Mouse (Mus musculus) hindbrain, postnatal 0 days (tissue): ENCODE measurements around the gene Ubqln1. TPM values are rescaled to one million over a fixed set of nuclear protein-coding genes. Genes with fewer than 3 reads are reported as not detected.

Source experiments
- ATAC-seq: fragments of 200-750 bp; cut with Nextera tagmentation; 2 replicates; pipeline ENCODE4 v1.8.0; 2017; ENCODE audit warnings: mild to moderate bottlenecking, moderate TSS enrichment, moderate library complexity
- DNase-seq: peaks from one replicate; pipeline ENCODE4 v3.0.0-alpha.2; 2015; ENCODE audit warnings: low spot score
- H3K27ac ChIP-seq: fragments of 300-500 bp; sonication (generic); 2 replicates; pipeline ENCODE4 v1.5.1; 2014; ENCODE audit warnings: mild to moderate bottlenecking
- H3K27me3 ChIP-seq: fragments of 300-500 bp; sonication (generic); 2 replicates; pipeline ENCODE4 v1.6.1; 2014; ENCODE audit warnings: low read length, mixed read lengths; ENCODE audit not compliant: insufficient read depth
- H3K36me3 ChIP-seq: fragments of 300-500 bp; sonication (generic); 2 replicates; pipeline ENCODE4 v1.6.1; 2014; ENCODE audit warnings: low read length, mixed read lengths; ENCODE audit not compliant: insufficient read depth
- H3K4me1 ChIP-seq: fragments of 300-500 bp; sonication (generic); 2 replicates; pipeline ENCODE4 v1.6.1; 2014; ENCODE audit warnings: antibody characterized with exemption, low read length, mixed read lengths; ENCODE audit not compliant: insufficient read depth
- H3K4me2 ChIP-seq: fragments of 300-500 bp; sonication (generic); 2 replicates; pipeline ENCODE4 v1.6.1; 2014; ENCODE audit warnings: low read depth, mild to moderate bottlenecking, low read length, moderate library complexity, mixed read lengths
- H3K4me3 ChIP-seq: fragments of 300-500 bp; sonication (generic); 2 replicates; pipeline ENCODE4 v1.5.1; 2014; ENCODE audit warnings: low read length
- H3K9ac ChIP-seq: fragments of 300-500 bp; sonication (generic); replicated peaks from 2 replicates; pipeline ENCODE4 v1.6.1; 2014; ENCODE audit warnings: mild to moderate bottlenecking, low read length, moderate library complexity, mixed read lengths
- H3K9me3 ChIP-seq: fragments of 300-500 bp; sonication (generic); 2 replicates; pipeline ENCODE4 v1.6.1; 2016; ENCODE audit warnings: low read length, mixed read lengths
- CTCF ChIP-seq: IDR thresholded peaks from 2 replicates; pipeline ENCODE4 v1.5.1; 2016; ENCODE audit warnings: antibody characterized with exemption, control low read depth, low read depth
- WGBS: fragments of 180-500 bp; shearing (Covaris S2); extraction: QIAGEN DNeasy Blood & Tissue Kit; methylation state at CpG from one replicate; pipeline ENCODE4 v1.1.7; 2014; 5-methylcytosine and 5-hydroxymethylcytosine counted together
- polyA plus RNA-seq: library from polyadenylated mRNA; unstranded; fragments of >200 nt; fragmentation: Nextera tagmentation; extraction: Ambion mirVana; gene quantifications from 2 replicates; pipeline ENCODE4 v1.2.1, GENCODE M21; 2015
- total RNA-seq: library from RNA; depleted of rRNA; stranded (reverse); fragments of >200 nt; gene quantifications from 2 replicates; pipeline ENCODE4 v1.2.3, GENCODE M21; 2014

Gene Ubqln1
- total and polyA plus RNA-seq, 2 experiments from 2014 or later = 111 to 243 TPM

- Histone ChIP-seq H3K4me3 (no peak overlapping the region), H3K36me3 (peaks cover 32% of the 10 kb centered on the region), H3K4me1 (no peaks in the 10 kb centered on the region), H3K27me3 (no peaks in the 10 kb centered on the region), H3K9me3 (no peaks in the 10 kb centered on the region), H3K27ac (no peak overlapping the region), H3K4me2 (no peak overlapping the region), H3K9ac (no peak overlapping the region)
- 92% methylated on average over 6 of the region's 6 CpGs for WGBS
- TF ChIP-seq CTCF = no peak
- ATAC-seq (no peak), DNase-seq (no peak)
These were observed 23.3 kb downstream of the Ubqln1 start for GRCm38 (mm10) chr13:58192146-58192545.

- DNase-seq = no peak
- Histone ChIP-seq H3K27ac (no peak overlapping the region), H3K36me3 (peaks cover 30% of the 10 kb centered on the region), H3K4me3 (no peak overlapping the region), H3K4me2 (no peak overlapping the region), H3K9ac (no peak overlapping the region), H3K9me3 (no peaks in the 10 kb centered on the region), H3K4me1 (no peaks in the 10 kb centered on the region), H3K27me3 (no peaks in the 10 kb centered on the region)
- ATAC-seq = no peak
- TF ChIP-seq CTCF = no peak
- WGBS = 97% methylated on average over 14 of the region's 14 CpGs
These were observed 23.9 kb downstream of the Ubqln1 start for GRCm38 (mm10) chr13:58191516-58191915.

- 85% methylated on average over 5 of the region's 5 CpGs for WGBS
- peaks cover 16% of the 10 kb centered on the region for H3K36me3 ChIP-seq
- no peak overlapping the region for H3K4me2 ChIP-seq
- no peak for TF ChIP-seq CTCF
- no peak overlapping the region for H3K4me3 ChIP-seq
- DNase-seq = no peak
- H3K27ac ChIP-seq = no peak overlapping the region
- no peaks in the 10 kb centered on the region for H3K27me3 ChIP-seq
- no peak overlapping the region for H3K9ac ChIP-seq
- no peaks in the 10 kb centered on the region for H3K4me1 ChIP-seq
- no peak for ATAC-seq
- no peaks in the 10 kb centered on the region for H3K9me3 ChIP-seq
These were observed 26.0 kb downstream of the Ubqln1 start for GRCm38 (mm10) chr13:58189473-58189872.

GRCm38 (mm10) chr13:58188412-58188811, 27.0 kb downstream of the Ubqln1 start:
- Histone ChIP-seq H3K27me3 (no peaks in the 10 kb centered on the region), H3K9me3 (no peaks in the 10 kb centered on the region), H3K36me3 (peaks cover 15% of the 10 kb centered on the region), H3K9ac (no peak overlapping the region), H3K4me1 (no peaks in the 10 kb centered on the region), H3K4me2 (no peak overlapping the region), H3K4me3 (no peak overlapping the region), H3K27ac (no peak overlapping the region)
- DNase-seq (peak; percentile 89), ATAC-seq (peak; percentile 75)
- WGBS = 69% methylated on average over 4 of the region's 4 CpGs
- peak; percentile 93 for TF ChIP-seq CTCF

GRCm38 (mm10) chr13:58187751-58188150, 27.7 kb downstream of the Ubqln1 start:
- Histone ChIP-seq H3K4me1 (no peaks in the 10 kb centered on the region), H3K27ac (no peak overlapping the region)

GRCm38 (mm10) chr13:58186281-58186680, 29.2 kb downstream of the Ubqln1 start:
- Histone ChIP-seq H3K4me3 (no peak overlapping the region), H3K27ac (no peak overlapping the region), H3K9me3 (no peaks in the 10 kb centered on the region), H3K9ac (no peak overlapping the region), H3K36me3 (peaks cover 19% of the 10 kb centered on the region), H3K4me1 (no peaks in the 10 kb centered on the region), H3K4me2 (no peak overlapping the region), H3K27me3 (no peaks in the 10 kb centered on the region)
- DNase-seq (no peak), ATAC-seq (no peak)
- no peak for TF ChIP-seq CTCF
- 73% methylated on average over 8 of the region's 8 CpGs for WGBS

More at GRCm38 (mm10) chr13:58187751-58188150, 27.7 kb downstream of the Ubqln1 start:
- H3K27me3 ChIP-seq = no peaks in the 10 kb centered on the region
- no peaks in the 10 kb centered on the region for H3K9me3 ChIP-seq
- H3K36me3 ChIP-seq = peaks cover 19% of the 10 kb centered on the region
- DNase-seq (no peak), ATAC-seq (no peak)
- TF ChIP-seq CTCF = no peak
- no peak overlapping the region for H3K4me3 ChIP-seq
- whole genome bisulfite sequencing = 90% methylated on average over 3 of the region's 3 CpGs
- 0 out of 2 replicates have a peak overlapping the region, but pooled peaks have one; percentile 0 for H3K9ac ChIP-seq
- H3K4me2 ChIP-seq = no peak overlapping the region

- Histone ChIP-seq H3K4me3 (no peak overlapping the region), H3K9ac (no peak overlapping the region), H3K4me2 (no peak overlapping the region), H3K9me3 (no peaks in the 10 kb centered on the region), H3K27me3 (no peaks in the 10 kb centered on the region), H3K4me1 (no peaks in the 10 kb centered on the region), H3K36me3 (peaks cover 14% of the 10 kb centered on the region), H3K27ac (no peak overlapping the region)
- ATAC-seq = no peak
- no peak for TF ChIP-seq CTCF
- DNase-seq = no peak
- 77% methylated on average over 3 of the region's 3 CpGs for WGBS
These were observed 31.3 kb downstream of the Ubqln1 start for GRCm38 (mm10) chr13:58184111-58184510.
